Mouse (Mus musculus) kidney, postnatal 0 days (tissue): Measurements from ENCODE around the gene Ccdc33. TPM values are rescaled to one million over a fixed set of nuclear protein-coding genes. Genes with fewer than 3 reads are reported as not detected.

ENCODE experiments used
- ATAC-seq: fragments of 200-750 bp; cut with Nextera tagmentation; replicated peaks from 2 replicates; pipeline ENCODE4 v1.8.0; 2017; ENCODE audit warnings: low read depth, moderate number of reproducible peaks, moderate TSS enrichment, moderate library complexity; ENCODE audit not compliant: low FRiP score
- DNase-seq: peaks from one replicate; pipeline ENCODE4 v3.0.0-alpha.2; 2016; ENCODE audit warnings: low spot score
- H3K27ac ChIP-seq: fragments of 300-500 bp; sonication (generic); 2 replicates; pipeline ENCODE4 v1.5.1; 2014; ENCODE audit warnings: mild to moderate bottlenecking
- H3K27me3 ChIP-seq: fragments of 300-500 bp; sonication (generic); 2 replicates; pipeline ENCODE4 v1.6.1; 2014; ENCODE audit warnings: low read length, mixed read lengths; ENCODE audit not compliant: insufficient read depth
- H3K36me3 ChIP-seq: fragments of 300-500 bp; sonication (generic); 2 replicates; pipeline ENCODE4 v1.6.1; 2014; ENCODE audit warnings: low read length, mixed read lengths; ENCODE audit not compliant: insufficient read depth
- H3K4me1 ChIP-seq: fragments of 300-500 bp; sonication (generic); replicated peaks from 2 replicates; pipeline ENCODE4 v1.6.1; 2014; ENCODE audit warnings: antibody characterized with exemption, low read length, mixed read lengths; ENCODE audit not compliant: insufficient read depth
- H3K4me2 ChIP-seq: fragments of 300-500 bp; sonication (generic); 2 replicates; pipeline ENCODE4 v1.6.1; 2014; ENCODE audit warnings: mild to moderate bottlenecking, low read length, moderate library complexity, mixed read lengths
- H3K4me3 ChIP-seq: fragments of 300-500 bp; sonication (generic); replicated peaks from 2 replicates; pipeline ENCODE4 v1.5.1; 2014; ENCODE audit warnings: low read depth, low read length
- H3K9ac ChIP-seq: fragments of 300-500 bp; sonication (generic); 2 replicates; pipeline ENCODE4 v1.6.1; 2014; ENCODE audit warnings: low read depth, low read length
- H3K9me3 ChIP-seq: fragments of 300-500 bp; sonication (generic); replicated peaks from 2 replicates; pipeline ENCODE4 v1.6.1; 2016; ENCODE audit warnings: low read length, inconsistent platforms, mixed read lengths
- CTCF ChIP-seq: IDR thresholded peaks from 2 replicates; pipeline ENCODE4 v1.5.1; 2016; ENCODE audit warnings: antibody characterized with exemption, low read depth, mild to moderate bottlenecking, moderate library complexity
- WGBS: fragments of 180-500 bp; shearing (Covaris S2); extraction: QIAGEN DNeasy Blood & Tissue Kit; methylation state at CpG from one replicate; pipeline ENCODE4 v1.1.7; 2014; 5-methylcytosine and 5-hydroxymethylcytosine counted together
- polyA plus RNA-seq: library from polyadenylated mRNA; unstranded; fragments of >200 nt; fragmentation: Nextera tagmentation; extraction: Ambion mirVana; gene quantifications from 2 replicates; pipeline ENCODE4 v1.2.1, GENCODE M21; 2015

The Ccdc33 gene
- polyA plus RNA-seq, 1 experiment from 2014 or later = 0.09 TPM

GRCm38 (mm10) chr9:58087277-58087998, 31.2 kb downstream of the Ccdc33 start:
- no peak overlapping the region for H3K27ac ChIP-seq
- 52% methylated on average over 7 of the region's 7 CpGs for WGBS
- no peaks in the 10 kb centered on the region for H3K9me3 ChIP-seq
- H3K9ac ChIP-seq = no peak overlapping the region
- no peaks in the 10 kb centered on the region for H3K36me3 ChIP-seq
- no peaks in the 10 kb centered on the region for H3K27me3 ChIP-seq
- no peak for ATAC-seq
- DNase-seq = no peak
- 0 out of 2 replicates have a peak, but pooled peaks have one; percentile 6 for TF ChIP-seq CTCF
- no peaks in the 10 kb centered on the region for H3K4me1 ChIP-seq
- no peak overlapping the region for H3K4me2 ChIP-seq
- H3K4me3 ChIP-seq = no peak overlapping the region

- H3K36me3 ChIP-seq = no peaks in the 10 kb centered on the region
- H3K4me3 ChIP-seq = no peak overlapping the region
- no peak overlapping the region for H3K9ac ChIP-seq
- 71% methylated on average over 7 of the region's 7 CpGs for WGBS
- H3K9me3 ChIP-seq = no peaks in the 10 kb centered on the region
- no peak for ATAC-seq
- TF ChIP-seq CTCF = no peak
- H3K27ac ChIP-seq = no peak overlapping the region
- no peaks in the 10 kb centered on the region for H3K4me1 ChIP-seq
- H3K27me3 ChIP-seq = no peaks in the 10 kb centered on the region
- no peak for DNase-seq
- no peak overlapping the region for H3K4me2 ChIP-seq
Measured at GRCm38 (mm10) chr9:58086861-58087260, 31.8 kb downstream of the Ccdc33 start.

- H3K27ac ChIP-seq = no peak overlapping the region
- no peak overlapping the region for H3K4me3 ChIP-seq
- no peak for DNase-seq
- ATAC-seq = no peak
- H3K4me2 ChIP-seq = no peak overlapping the region
- no peaks in the 10 kb centered on the region for H3K4me1 ChIP-seq
- no peaks in the 10 kb centered on the region for H3K9me3 ChIP-seq
- 48% methylated on average over 9 of the region's 9 CpGs for WGBS
- H3K27me3 ChIP-seq = no peaks in the 10 kb centered on the region
- no peak overlapping the region for H3K9ac ChIP-seq
- H3K36me3 ChIP-seq = no peaks in the 10 kb centered on the region
- no peak for TF ChIP-seq CTCF
Measured at GRCm38 (mm10) chr9:58086203-58086602, 32.4 kb downstream of the Ccdc33 start.

- Histone ChIP-seq H3K9ac (no peak overlapping the region), H3K4me3 (no peak overlapping the region), H3K36me3 (no peaks in the 10 kb centered on the region), H3K9me3 (no peaks in the 10 kb centered on the region), H3K27me3 (no peaks in the 10 kb centered on the region), H3K27ac (no peak overlapping the region), H3K4me2 (no peak overlapping the region), H3K4me1 (no peaks in the 10 kb centered on the region)
- TF ChIP-seq CTCF = no peak
- DNase-seq (no peak), ATAC-seq (no peak)
- 21% methylated on average over 2 of the region's 2 CpGs for WGBS
Measured at GRCm38 (mm10) chr9:58085074-58085473, 33.5 kb downstream of the Ccdc33 start.

- Histone ChIP-seq H3K4me3 (no peak overlapping the region), H3K27ac (no peak overlapping the region), H3K9me3 (no peaks in the 10 kb centered on the region), H3K4me1 (no peaks in the 10 kb centered on the region), H3K9ac (no peak overlapping the region), H3K4me2 (no peak overlapping the region), H3K36me3 (no peaks in the 10 kb centered on the region), H3K27me3 (no peaks in the 10 kb centered on the region)
- no peak for ATAC-seq
- WGBS = 20% methylated on average over 8 of the region's 8 CpGs
- no peak for TF ChIP-seq CTCF
- no peak for DNase-seq
Measured at GRCm38 (mm10) chr9:58084586-58084985, 34.0 kb downstream of the Ccdc33 start.

GRCm38 (mm10) chr9:58074561-58074960, 44.1 kb downstream of the Ccdc33 start:
- Histone ChIP-seq H3K36me3 (no peaks in the 10 kb centered on the region), H3K4me1 (no peaks in the 10 kb centered on the region), H3K4me3 (no peak overlapping the region), H3K27ac (no peak overlapping the region), H3K9ac (no peak overlapping the region), H3K4me2 (no peak overlapping the region), H3K9me3 (no peaks in the 10 kb centered on the region), H3K27me3 (no peaks in the 10 kb centered on the region)
- TF ChIP-seq CTCF = no peak
- ATAC-seq = no peak
- WGBS = 29% methylated on average over 3 of the region's 3 CpGs
- no peak for DNase-seq

- Histone ChIP-seq H3K27me3 (no peaks in the 10 kb centered on the region), H3K4me2 (no peak overlapping the region), H3K9me3 (no peaks in the 10 kb centered on the region), H3K36me3 (no peaks in the 10 kb centered on the region), H3K4me3 (no peak overlapping the region), H3K4me1 (no peaks in the 10 kb centered on the region), H3K9ac (no peak overlapping the region), H3K27ac (no peak overlapping the region)
- 78% methylated on average over 3 of the region's 3 CpGs for WGBS
- DNase-seq (no peak), ATAC-seq (no peak)
- no peak for TF ChIP-seq CTCF
Measured at GRCm38 (mm10) chr9:58067546-58067945, 51.1 kb downstream of the Ccdc33 start.
